Mouse (Mus musculus): ENCODE measurements around the gene Vezt. TPM values are rescaled to one million over a fixed set of nuclear protein-coding genes. Genes with fewer than 3 reads are reported as not detected.

Gene Vezt
- polyA plus RNA-seq, 1 experiment, result 10.2 TPM

DNA sequence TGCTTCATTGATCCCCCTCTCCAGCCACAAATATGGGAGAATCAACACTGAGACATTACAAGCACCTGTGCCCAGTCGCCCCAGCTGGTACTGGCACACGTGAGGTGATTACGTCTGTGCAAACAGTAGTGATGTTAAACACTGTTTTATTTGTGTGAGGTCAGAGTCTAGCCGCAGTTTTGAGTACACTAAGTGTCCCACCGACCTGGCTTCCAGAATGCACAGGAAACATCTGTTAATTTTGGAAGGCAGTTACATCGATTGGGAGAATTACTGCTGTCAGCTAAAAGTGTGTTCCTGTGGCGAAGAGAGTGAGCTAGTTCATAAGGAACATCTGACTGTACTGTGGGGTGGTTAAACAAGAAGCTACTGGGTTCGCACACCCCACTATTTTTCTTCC is 24.6 kb upstream of the Vezt start:
- no peaks in the 10 kb centered on the region for H3K79me2 ChIP-seq (ENCODE audit: control insufficient read depth, insufficient read depth)
- no peaks in the 10 kb centered on the region for H3K27me3 ChIP-seq (ENCODE audit: control insufficient read depth, insufficient read depth, insufficient read length)
- H3K79me3 ChIP-seq (ENCODE audit: low read depth), result no peaks in the 10 kb centered on the region
- TF ChIP-seq USF1 (IDR thresholded peaks at IDR 0.05; ENCODE audit: low read depth), result no peak
- TF ChIP-seq MYOG (IDR thresholded peaks at IDR 0.05; ENCODE audit: control insufficient read depth, extremely low read depth, insufficient read length), result no peak
- no peak for TF ChIP-seq MAX (IDR thresholded peaks at IDR 0.05)
- no peak for TF ChIP-seq FOSL1 (IDR thresholded peaks at IDR 0.05; ENCODE audit: insufficient read depth, low read length, poor library complexity, severe bottlenecking)
- TF ChIP-seq CEBPB (IDR thresholded peaks at IDR 0.05; ENCODE audit: low read depth), result no peak
- no peak for TF ChIP-seq MYOD1 (IDR thresholded peaks at IDR 0.05; ENCODE audit: control insufficient read depth, insufficient read length, low read depth)
- no peak for TF ChIP-seq CTCF (IDR thresholded peaks at IDR 0.05; ENCODE audit: control insufficient read depth, insufficient read depth, insufficient read length)
- no peak overlapping the region for H3K4me3 ChIP-seq (ENCODE audit: insufficient read depth, poor library complexity, severe bottlenecking)
- no peaks in the 10 kb centered on the region for H3K36me3 ChIP-seq (ENCODE audit: control insufficient read depth, insufficient read depth)
- H3ac ChIP-seq (ENCODE audit: control insufficient read depth, insufficient read length, low read depth), result no peak overlapping the region

DNA sequence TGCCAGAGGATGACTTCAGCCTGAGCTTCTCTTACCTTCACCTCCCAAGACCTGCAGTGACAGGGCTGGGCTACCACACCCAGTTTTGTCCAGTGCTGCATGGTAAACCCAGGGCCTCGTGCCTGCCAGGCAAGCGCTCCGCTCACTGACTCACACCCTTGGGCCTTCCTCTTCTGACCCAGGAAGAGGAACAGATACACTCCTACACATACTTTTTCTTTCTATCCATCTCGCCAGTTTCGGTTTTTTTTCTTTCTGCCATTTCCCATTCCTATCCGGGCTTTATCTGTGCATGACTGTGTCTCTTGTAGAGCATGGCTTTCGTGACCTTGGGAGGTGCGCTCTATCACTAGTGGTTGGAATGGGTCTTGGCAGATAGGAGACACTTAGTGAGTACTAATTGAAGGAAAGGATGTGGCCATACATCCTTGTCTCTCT is 24.0 kb upstream of the Vezt start:
- no peak overlapping the region for H3ac ChIP-seq (ENCODE audit: control insufficient read depth, insufficient read length, low read depth)
- no peaks in the 10 kb centered on the region for H3K36me3 ChIP-seq (ENCODE audit: control insufficient read depth, insufficient read depth)
- no peaks in the 10 kb centered on the region for H3K27me3 ChIP-seq (ENCODE audit: control insufficient read depth, insufficient read depth, insufficient read length)
- no peak overlapping the region for H3K4me3 ChIP-seq (ENCODE audit: insufficient read depth, poor library complexity, severe bottlenecking)
- TF ChIP-seq MYOD1 (IDR thresholded peaks at IDR 0.05; ENCODE audit: control insufficient read depth, insufficient read length, low read depth) (no peak), CTCF (IDR thresholded peaks at IDR 0.05; ENCODE audit: control insufficient read depth, insufficient read depth, insufficient read length) (no peak), MYOG (IDR thresholded peaks at IDR 0.05; ENCODE audit: control insufficient read depth, extremely low read depth, insufficient read length) (no peak), FOSL1 (IDR thresholded peaks at IDR 0.05; ENCODE audit: insufficient read depth, low read length, poor library complexity, severe bottlenecking) (no peak), CEBPB (IDR thresholded peaks at IDR 0.05; ENCODE audit: low read depth) (no peak), USF1 (IDR thresholded peaks at IDR 0.05; ENCODE audit: low read depth) (no peak), MAX (IDR thresholded peaks at IDR 0.05) (no peak)
- H3K79me3 ChIP-seq (ENCODE audit: low read depth), result no peaks in the 10 kb centered on the region
- H3K79me2 ChIP-seq (ENCODE audit: control insufficient read depth, insufficient read depth), result no peaks in the 10 kb centered on the region

DNA sequence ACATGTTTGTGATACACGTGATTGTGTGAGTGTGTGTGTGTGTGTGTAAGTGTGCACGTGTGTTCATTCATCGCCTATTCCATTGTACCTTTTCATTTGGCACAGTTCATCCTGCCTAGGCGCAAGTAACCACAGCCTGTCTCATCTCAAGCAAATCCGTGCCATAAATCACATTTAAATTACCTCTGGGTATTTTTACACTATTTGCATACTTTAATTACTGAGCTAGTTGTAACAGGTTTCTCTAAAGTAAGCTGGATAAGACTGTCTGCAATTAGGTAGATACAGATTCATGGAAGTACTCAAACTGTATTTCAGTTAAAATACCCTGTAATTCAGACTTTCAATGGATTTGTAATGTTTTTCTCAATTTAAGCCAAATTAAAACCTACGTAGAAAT is 20.9 kb upstream of the Vezt start:
- no peak overlapping the region for H3ac ChIP-seq (ENCODE audit: control insufficient read depth, insufficient read length, low read depth)
- H3K27me3 ChIP-seq (ENCODE audit: control insufficient read depth, insufficient read depth, insufficient read length), result no peaks in the 10 kb centered on the region
- no peak overlapping the region for H3K4me3 ChIP-seq (ENCODE audit: insufficient read depth, poor library complexity, severe bottlenecking)
- H3K36me3 ChIP-seq (ENCODE audit: control insufficient read depth, insufficient read depth), result no peaks in the 10 kb centered on the region
- no peaks in the 10 kb centered on the region for H3K79me3 ChIP-seq (ENCODE audit: low read depth)
- no peaks in the 10 kb centered on the region for H3K79me2 ChIP-seq (ENCODE audit: control insufficient read depth, insufficient read depth)
- TF ChIP-seq MYOD1 (IDR thresholded peaks at IDR 0.05; ENCODE audit: control insufficient read depth, insufficient read length, low read depth), result no peak
- no peak for TF ChIP-seq CTCF (IDR thresholded peaks at IDR 0.05; ENCODE audit: control insufficient read depth, insufficient read depth, insufficient read length)
- no peak for TF ChIP-seq FOSL1 (IDR thresholded peaks at IDR 0.05; ENCODE audit: insufficient read depth, low read length, poor library complexity, severe bottlenecking)
- no peak for TF ChIP-seq MYOG (IDR thresholded peaks at IDR 0.05; ENCODE audit: control insufficient read depth, extremely low read depth, insufficient read length)
- TF ChIP-seq MAX (IDR thresholded peaks at IDR 0.05), result no peak
- TF ChIP-seq USF1 (IDR thresholded peaks at IDR 0.05; ENCODE audit: low read depth), result no peak
- TF ChIP-seq CEBPB (IDR thresholded peaks at IDR 0.05; ENCODE audit: low read depth), result no peak

DNA sequence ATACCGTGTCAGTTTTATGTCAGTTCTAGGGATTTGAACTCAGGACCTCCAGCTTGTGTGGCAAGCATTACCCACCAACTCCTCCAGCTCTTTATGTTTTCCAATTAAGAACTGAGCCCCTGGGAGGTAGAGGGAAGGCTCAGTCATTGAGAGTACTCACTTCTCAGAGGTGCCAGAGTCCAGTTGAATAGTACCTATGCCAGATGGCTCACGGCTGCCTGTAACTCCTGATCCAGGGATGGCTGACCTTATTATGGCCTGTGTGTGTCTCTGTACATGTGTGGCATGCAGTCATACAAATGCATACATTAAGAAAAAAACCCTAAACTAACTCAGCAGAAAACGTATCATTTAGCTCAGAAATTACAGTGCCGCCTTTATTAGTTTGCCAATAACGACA is 15.1 kb upstream of the Vezt start:
- Histone ChIP-seq H3ac (ENCODE audit: control insufficient read depth, insufficient read length, low read depth) (no peak overlapping the region), H3K79me3 (ENCODE audit: low read depth) (peaks cover 1% of the 10 kb centered on the region), H3K4me3 (ENCODE audit: insufficient read depth, poor library complexity, severe bottlenecking) (no peak overlapping the region), H3K79me2 (ENCODE audit: control insufficient read depth, insufficient read depth) (no peaks in the 10 kb centered on the region), H3K27me3 (ENCODE audit: control insufficient read depth, insufficient read depth, insufficient read length) (no peaks in the 10 kb centered on the region), H3K36me3 (ENCODE audit: control insufficient read depth, insufficient read depth) (no peaks in the 10 kb centered on the region)
- TF ChIP-seq FOSL1 (IDR thresholded peaks at IDR 0.05; ENCODE audit: insufficient read depth, low read length, poor library complexity, severe bottlenecking), result no peak
- no peak for TF ChIP-seq CTCF (IDR thresholded peaks at IDR 0.05; ENCODE audit: control insufficient read depth, insufficient read depth, insufficient read length)
- no peak for TF ChIP-seq MYOD1 (IDR thresholded peaks at IDR 0.05; ENCODE audit: control insufficient read depth, insufficient read length, low read depth)
- no peak for TF ChIP-seq USF1 (IDR thresholded peaks at IDR 0.05; ENCODE audit: low read depth)
- no peak for TF ChIP-seq MYOG (IDR thresholded peaks at IDR 0.05; ENCODE audit: control insufficient read depth, extremely low read depth, insufficient read length)

DNA sequence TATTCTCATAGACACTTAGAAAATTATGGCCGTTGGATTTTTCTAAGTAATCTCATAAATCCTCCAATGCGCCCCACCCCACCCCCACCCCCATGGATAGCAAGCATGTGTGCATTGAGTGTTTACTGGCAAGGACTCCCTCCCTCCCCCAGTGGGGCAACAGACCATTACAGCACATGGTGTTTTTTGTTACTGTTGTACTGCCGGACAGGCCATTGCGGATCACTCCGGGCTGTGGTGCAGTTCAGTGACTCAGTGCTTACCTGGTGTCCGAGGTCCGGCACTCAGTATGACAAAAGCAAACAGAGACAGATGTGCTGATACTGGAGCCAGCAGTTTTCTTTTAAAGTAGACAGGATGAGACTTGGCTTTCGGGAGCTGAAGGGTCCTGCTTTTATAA is 13.5 kb upstream of the Vezt start:
- Histone ChIP-seq H3K79me2 (ENCODE audit: control insufficient read depth, insufficient read depth) (no peaks in the 10 kb centered on the region), H3K27me3 (ENCODE audit: control insufficient read depth, insufficient read depth, insufficient read length) (no peaks in the 10 kb centered on the region), H3K4me3 (ENCODE audit: insufficient read depth, poor library complexity, severe bottlenecking) (no peak overlapping the region), H3ac (ENCODE audit: control insufficient read depth, insufficient read length, low read depth) (no peak overlapping the region), H3K36me3 (ENCODE audit: control insufficient read depth, insufficient read depth) (peaks cover 10% of the 10 kb centered on the region), H3K79me3 (ENCODE audit: low read depth) (peaks cover 1% of the 10 kb centered on the region)
- TF ChIP-seq USF1 (IDR thresholded peaks at IDR 0.05; ENCODE audit: low read depth) (no peak), CTCF (IDR thresholded peaks at IDR 0.05; ENCODE audit: control insufficient read depth, insufficient read depth, insufficient read length) (no peak), FOSL1 (IDR thresholded peaks at IDR 0.05; ENCODE audit: insufficient read depth, low read length, poor library complexity, severe bottlenecking) (no peak), MYOD1 (IDR thresholded peaks at IDR 0.05; ENCODE audit: control insufficient read depth, insufficient read length, low read depth) (no peak), CEBPB (IDR thresholded peaks at IDR 0.05; ENCODE audit: low read depth) (no peak), MYOG (IDR thresholded peaks at IDR 0.05; ENCODE audit: control insufficient read depth, extremely low read depth, insufficient read length) (no peak), MAX (IDR thresholded peaks at IDR 0.05) (no peak)
